Mouse (Mus musculus) MEL (cell line): ENCODE data around the gene Slc25a20. TPM values are rescaled to one million over a fixed set of nuclear protein-coding genes. Genes with fewer than 3 reads are reported as not detected.

Source experiments
- DNase-seq: peaks from one replicate; pipeline ENCODE4 v3.0.0; 2011; ENCODE audit warnings: low read depth, low spot score
- H3K27ac ChIP-seq: 2 replicates; pipeline ENCODE4 v1.5.1; 2012; ENCODE audit warnings: low read depth, mild to moderate bottlenecking, control low read depth, low read length, moderate library complexity; ENCODE audit not compliant: control insufficient read depth
- H3K27me3 ChIP-seq, 2 experiments: fragments of 150-350 bp in 1 of 2; sonication (generic) in 1 of 2; 2 replicates each; pipeline ENCODE4 v1.6.1; 2012; ENCODE audit warnings: low read length in 2 of 2, mild to moderate bottlenecking in 2 of 2, improper control_type of control experiment in 1 of 2, moderate library complexity in 1 of 2; ENCODE audit not compliant: insufficient read depth in 2 of 2, control insufficient read depth in 1 of 2
- H3K36me3 ChIP-seq, 2 experiments: 2 replicates each; pipeline ENCODE4 v1.6.1; 2012 to 2014; ENCODE audit warnings: low read length in 2 of 2, improper control_type of control experiment in 1 of 2, inconsistent platforms in 1 of 2, mild to moderate bottlenecking in 1 of 2; ENCODE audit not compliant: insufficient read depth in 2 of 2, control insufficient read depth in 1 of 2
- H3K4me1 ChIP-seq, 2 experiments: fragments of 150-350 bp in 1 of 2; sonication (generic) in 1 of 2; 2 replicates each; pipeline ENCODE4 v1.6.1; 2012; ENCODE audit warnings: low read length in 2 of 2, improper control_type of control experiment in 1 of 2, mild to moderate bottlenecking in 1 of 2; ENCODE audit not compliant: insufficient read depth in 2 of 2, control insufficient read depth in 1 of 2
- H3K4me3 ChIP-seq, 2 experiments: fragments of 150-350 bp in 1 of 2; sonication (generic) in 1 of 2; 2 replicates each; pipeline ENCODE4 v1.5.1; 2012; ENCODE audit warnings: low read depth in 2 of 2, low read length in 2 of 2, mild to moderate bottlenecking in 2 of 2, moderate library complexity in 2 of 2, control low read depth in 1 of 2, improper control_type of control experiment in 1 of 2; ENCODE audit not compliant: control insufficient read depth in 1 of 2, insufficient read depth in 1 of 2
- H3K79me2 ChIP-seq: 2 replicates; pipeline ENCODE4 v1.6.1; 2012; ENCODE audit warnings: mild to moderate bottlenecking, low read length, moderate library complexity; ENCODE audit not compliant: control insufficient read depth, poor library complexity, insufficient read depth
- H3K9ac ChIP-seq: 2 replicates; pipeline ENCODE4 v1.6.1; 2012; ENCODE audit warnings: low read depth, mild to moderate bottlenecking, control low read depth, low read length, moderate library complexity; ENCODE audit not compliant: control insufficient read depth, poor library complexity, severe bottlenecking
- H3K9me3 ChIP-seq: fragments of 150-350 bp; sonication (generic); replicated peaks from 2 replicates; pipeline ENCODE4 v1.6.1; 2012; ENCODE audit warnings: mild to moderate bottlenecking, low read length, improper control_type of control experiment, moderate library complexity; ENCODE audit not compliant: insufficient read depth
- BHLHE40 ChIP-seq: IDR thresholded peaks from 2 replicates; pipeline ENCODE4 v1.6.1; 2012; ENCODE audit warnings: low read depth, mild to moderate bottlenecking, inconsistent platforms, low read length, improper control_type of control experiment, borderline replicate concordance
- CHD2 ChIP-seq: IDR thresholded peaks from 2 replicates; pipeline ENCODE4 v1.6.1; 2011; ENCODE audit warnings: low read length, improper control_type of control experiment
- CTCF ChIP-seq, 3 experiments: IDR thresholded peaks in 2 of 3; conservative IDR thresholded peaks in 1 of 3; 2 replicates each; pipeline ENCODE4 v1.5.1; 2011 to 2012; ENCODE audit warnings: low read length in 3 of 3, low read depth in 2 of 3, mild to moderate bottlenecking in 2 of 3, improper control_type of control experiment in 1 of 3, inconsistent platforms in 1 of 3, mixed read lengths in 1 of 3, moderate library complexity in 1 of 3; ENCODE audit not compliant: control insufficient read depth in 1 of 3, insufficient read depth in 1 of 3, poor library complexity in 1 of 3, severe bottlenecking in 1 of 3
- ELF1 ChIP-seq: IDR thresholded peaks from 2 replicates; pipeline ENCODE4 v1.6.1; 2014; ENCODE audit warnings: low read depth, mild to moderate bottlenecking, inconsistent platforms, low read length, improper control_type of control experiment, moderate library complexity
- ETS1 ChIP-seq: IDR thresholded peaks from 2 replicates; pipeline ENCODE4 v1.6.1; 2012; ENCODE audit warnings: low read depth, mild to moderate bottlenecking, inconsistent platforms, low read length, improper control_type of control experiment, moderate library complexity
- GABPA ChIP-seq: IDR thresholded peaks from 2 replicates; pipeline ENCODE4 v1.6.1; 2012; ENCODE audit warnings: low read depth, mild to moderate bottlenecking, inconsistent platforms, low read length, improper control_type of control experiment, moderate library complexity
- HCFC1 ChIP-seq: IDR thresholded peaks from 2 replicates; pipeline ENCODE4 v1.6.1; 2012; ENCODE audit warnings: low read depth, mild to moderate bottlenecking, inconsistent platforms, low read length, improper control_type of control experiment, moderate library complexity
- KAT2A ChIP-seq: conservative IDR thresholded peaks from 2 replicates; pipeline ENCODE4 v1.6.1; 2012; ENCODE audit warnings: low read depth, low read length, improper control_type of control experiment, inconsistent platforms
- MAX ChIP-seq: IDR thresholded peaks from 2 replicates; pipeline ENCODE4 v1.6.1; 2011; ENCODE audit warnings: low read length, improper control_type of control experiment
- MAZ ChIP-seq: IDR thresholded peaks from 2 replicates; pipeline ENCODE4 v1.6.1; 2012; ENCODE audit warnings: low read depth, mild to moderate bottlenecking, inconsistent platforms, low read length, improper control_type of control experiment
- MEF2A ChIP-seq: IDR thresholded peaks from 2 replicates; pipeline ENCODE4 v1.6.1; 2014; ENCODE audit warnings: low read depth, mild to moderate bottlenecking, inconsistent platforms, low read length, improper control_type of control experiment; ENCODE audit not compliant: poor library complexity, insufficient replicate concordance, severe bottlenecking; ENCODE audit errors: extremely low read depth
- MXI1 ChIP-seq: IDR thresholded peaks from 2 replicates; pipeline ENCODE4 v1.6.1; 2011; ENCODE audit warnings: mild to moderate bottlenecking, low read depth, low read length, improper control_type of control experiment
- NRF1 ChIP-seq: IDR thresholded peaks from 2 replicates; pipeline ENCODE4 v1.6.1; 2014; ENCODE audit warnings: low read depth, mild to moderate bottlenecking, inconsistent platforms, low read length, improper control_type of control experiment, moderate library complexity; ENCODE audit not compliant: poor library complexity, insufficient read depth, severe bottlenecking
- POLR2A ChIP-seq, 2 experiments: IDR thresholded peaks; 2 replicates each; pipeline ENCODE4 v1.6.1; 2011 to 2012; ENCODE audit warnings: low read length in 2 of 2, mild to moderate bottlenecking in 2 of 2, control low read depth in 1 of 2, improper control_type of control experiment in 1 of 2, low read depth in 1 of 2, moderate library complexity in 1 of 2; ENCODE audit not compliant: control insufficient read depth in 1 of 2, insufficient read depth in 1 of 2, poor library complexity in 1 of 2
- POLR2AphosphoS5 ChIP-seq: IDR thresholded peaks from 2 replicates; pipeline ENCODE4 v1.6.1; 2012; ENCODE audit warnings: low read depth, borderline replicate concordance, mild to moderate bottlenecking, inconsistent platforms, low read length, moderate library complexity, mixed read lengths
- RAD21 ChIP-seq: IDR thresholded peaks from 2 replicates; pipeline ENCODE4 v1.6.1; 2011; ENCODE audit warnings: mild to moderate bottlenecking, low read depth, low read length, improper control_type of control experiment
- RCOR1 ChIP-seq: IDR thresholded peaks from 2 replicates; pipeline ENCODE4 v1.6.1; 2012; ENCODE audit warnings: low read depth, mild to moderate bottlenecking, inconsistent platforms, low read length, improper control_type of control experiment
- SIN3A ChIP-seq: IDR thresholded peaks from 2 replicates; pipeline ENCODE4 v1.6.1; 2012; ENCODE audit warnings: low read length, improper control_type of control experiment, inconsistent platforms
- TAL1 ChIP-seq: IDR thresholded peaks from 2 replicates; pipeline ENCODE4 v1.6.1; 2012; ENCODE audit warnings: mild to moderate bottlenecking, inconsistent platforms, low read length, moderate library complexity, mixed read lengths
- TCF12 ChIP-seq: IDR thresholded peaks from 2 replicates; pipeline ENCODE4 v1.6.1; 2014; ENCODE audit warnings: low read depth, mild to moderate bottlenecking, inconsistent platforms, low read length, improper control_type of control experiment, moderate library complexity
- USF1 ChIP-seq: IDR thresholded peaks from 2 replicates; pipeline ENCODE4 v1.6.1; 2014; ENCODE audit warnings: low read depth, mild to moderate bottlenecking, inconsistent platforms, low read length, improper control_type of control experiment, moderate library complexity
- USF2 ChIP-seq, 2 experiments: IDR thresholded peaks; 2 replicates each; pipeline ENCODE4 v1.6.1; 2011 to 2012; ENCODE audit warnings: improper control_type of control experiment in 2 of 2, low read length in 2 of 2, borderline replicate concordance in 1 of 2, inconsistent platforms in 1 of 2, low read depth in 1 of 2, mild to moderate bottlenecking in 1 of 2; ENCODE audit not compliant: insufficient read depth in 1 of 2
- ZNF384 ChIP-seq: IDR thresholded peaks from 2 replicates; pipeline ENCODE4 v1.6.1; 2012; ENCODE audit warnings: low read depth, mild to moderate bottlenecking, inconsistent platforms, low read length, improper control_type of control experiment
- polyA plus RNA-seq, 2 experiments: library from polyadenylated mRNA; stranded (reverse) in 1 of 2; unstranded in 1 of 2; fragments of >175 nt in 1 of 2; fragments of >200 nt in 1 of 2; gene quantifications; 2 replicates each; pipeline versions ENCODE4 v1.2.1 to v1.2.4; 2012; ENCODE audit warnings: low replicate concordance in 2 of 2, low read depth in 1 of 2; ENCODE audit not compliant: insufficient read length in 2 of 2, insufficient read depth in 1 of 2, missing spikeins in 1 of 2
- total RNA-seq: library from RNA; depleted of rRNA; stranded (reverse); fragments of 300-350 nt; gene quantifications from 2 replicates; pipeline ENCODE4 v1.2.3, GENCODE M21; 2012; rRNA removed

The Slc25a20 gene
- total RNA-seq (15.6 and 19.3 TPM in 2 replicates), polyA plus RNA-seq (10 to 100 TPM in 1 of 2 experiments, not detected in 1; 24.1 TPM)

DNA sequence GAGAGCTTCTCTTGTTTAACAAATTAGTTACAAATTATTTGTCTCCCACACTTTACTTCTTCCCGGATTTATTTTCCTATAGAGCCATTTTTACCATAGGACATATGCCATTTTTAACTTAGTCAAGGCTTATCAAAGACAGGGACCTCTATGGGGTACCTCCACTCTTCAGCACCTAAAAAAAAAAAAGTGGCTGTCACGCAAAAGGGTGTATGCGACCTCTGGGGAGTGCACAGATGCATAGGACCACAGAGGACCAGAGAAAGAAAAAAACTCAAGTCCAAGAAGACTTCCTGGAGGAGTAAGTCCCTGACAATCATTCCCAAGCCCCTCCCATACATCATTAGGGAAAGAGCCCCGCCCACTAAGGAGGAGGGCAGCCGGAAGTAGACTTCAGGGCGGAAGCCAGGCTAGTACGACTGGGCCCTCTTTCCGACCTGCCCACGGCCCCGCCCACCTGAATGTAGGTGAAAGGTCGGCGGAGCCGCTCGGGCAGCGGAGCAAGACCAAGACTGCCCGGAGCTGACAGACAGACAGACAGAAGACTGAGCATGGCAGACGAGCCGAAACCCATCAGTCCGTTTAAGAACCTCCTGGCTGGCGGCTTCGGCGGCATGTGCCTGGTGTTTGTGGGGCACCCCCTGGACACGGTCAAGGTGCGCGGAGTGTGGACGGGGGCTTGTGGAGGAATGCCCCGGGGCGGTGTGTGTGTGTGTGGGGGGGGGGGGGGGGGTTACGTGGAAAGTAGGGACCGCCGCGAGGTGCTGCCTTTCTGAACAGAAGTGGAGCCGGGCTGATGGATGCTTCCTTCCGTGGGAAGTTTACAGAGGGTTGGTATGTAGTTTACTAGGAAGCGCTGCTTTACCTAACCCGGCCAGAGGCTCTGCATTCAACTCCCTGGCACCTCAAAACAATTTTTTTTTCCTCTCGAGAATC lies at the start of gene Slc25a20:
Gene Slc25a20 (plus strand): TSS at position 412 of the 936 bp plus-strand sequence.
- Histone ChIP-seq H3K9ac (peak within 1 kb of the TSS; percentile 80), H3K9me3 (no peaks in the 10 kb centered on the region), H3K27ac (no peak within 1 kb of the TSS), H3K27me3 (no peaks in the 10 kb centered on the region), H3K36me3 (peaks cover 0 to 8% of the 10 kb centered on the region in 2 experiments; a peak in 2 of 4 replicates), H3K79me2 (no peaks in the 10 kb centered on the region), H3K4me1 (peaks cover 3 to 10% of the 10 kb centered on the region in 2 experiments; a peak in 3 of 4 replicates), H3K4me3 (peak within 1 kb of the TSS; percentile 87 to 97)
- peak; percentile 93 for DNase-seq
- TF ChIP-seq MEF2A (no peak), MXI1 (peak; percentile 43; the same call in 1 of the 2 replicates), NRF1 (peak; percentile 21; the same call in 1 of the 2 replicates), RCOR1 (no peak), RAD21 (no peak), ZNF384 (peak; percentile 62), HCFC1 (peak; percentile 74), TAL1 (no peak), POLR2A (IDR thresholded peaks at IDR 0.05; ENCODE audit: control insufficient read depth in 1 of 2, insufficient read depth in 1 of 2, low read depth in 1 of 2, low read length in 2 of 2, poor library complexity in 1 of 2) (peak in 1 of 2 experiments; percentile 53; a peak in 1 of 4 replicates), TCF12 (0 out of 2 replicates have a peak, but pooled peaks have one; percentile 13), CTCF (IDR thresholded peaks at IDR 0.05 in 2 of 3, conservative IDR thresholded peaks at IDR 0.05 in 1 of 3; ENCODE audit: control insufficient read depth in 1 of 3, insufficient read depth in 1 of 3, low read depth in 2 of 3, low read length in 3 of 3, poor library complexity in 1 of 3, severe bottlenecking in 1 of 3) (no peak), USF1 (no peak), ETS1 (no peak), CHD2 (no peak), KAT2A (no peak), MAZ (no peak), SIN3A (peak; percentile 63), GABPA (no peak), ELF1 (peak; percentile 88), USF2 (IDR thresholded peaks at IDR 0.05; ENCODE audit: borderline replicate concordance in 1 of 2, insufficient read depth in 1 of 2, low read depth in 1 of 2, low read length in 2 of 2) (no peak), BHLHE40 (no peak), POLR2AphosphoS5 (no peak), MAX (no peak)
